Mouse (Mus musculus): Measurements from ENCODE around the gene Asb1.

Asb1 gene

GRCm38 (mm10) chr1:91543974-91544373, 3.6 kb downstream of the Asb1 start:
- peak in 1 of 2 experiments; percentile 28 for DNase-seq (ENCODE audit: low spot score in 2 of 2)

GRCm38 (mm10) chr1:91545226-91545625, 4.9 kb downstream of the Asb1 start:
- DNase-seq (ENCODE audit: low spot score in 2 of 2): peak in 1 of 2 experiments; percentile 27

GRCm38 (mm10) chr1:91547567-91547966, 7.2 kb downstream of the Asb1 start:
- DNase-seq (ENCODE audit: low spot score in 2 of 2): no peak

- DNase-seq (ENCODE audit: low spot score in 2 of 2): no peak
These were observed 8.7 kb downstream of the Asb1 start for GRCm38 (mm10) chr1:91549073-91549472.

GRCm38 (mm10) chr1:91557099-91557498, 16.8 kb downstream of the Asb1 start:
- no peak for DNase-seq (ENCODE audit: low spot score in 2 of 2)

- no peak for DNase-seq (ENCODE audit: low spot score in 2 of 2)
These were observed 20.9 kb downstream of the Asb1 start for GRCm38 (mm10) chr1:91561226-91561625.

GRCm38 (mm10) chr1:91562977-91563590, 22.7 kb downstream of the Asb1 start:
- DNase-seq (ENCODE audit: low spot score in 2 of 2): no peak

- no peak for DNase-seq (ENCODE audit: low spot score in 2 of 2)
These were observed 23.7 kb downstream of the Asb1 start for GRCm38 (mm10) chr1:91564004-91564403.

- no peak for DNase-seq (ENCODE audit: low spot score in 2 of 2)
These were observed 24.3 kb downstream of the Asb1 start for GRCm38 (mm10) chr1:91564598-91564997.

- no peak for DNase-seq (ENCODE audit: low spot score in 2 of 2)
These were observed 26.9 kb downstream of the Asb1 start for GRCm38 (mm10) chr1:91567269-91567668.

GRCm38 (mm10) chr1:91572458-91572857, 32.1 kb downstream of the Asb1 start:
- no peak for DNase-seq (ENCODE audit: low spot score in 2 of 2)

GRCm38 (mm10) chr1:91574208-91574607, 33.9 kb downstream of the Asb1 start:
- no peak for DNase-seq (ENCODE audit: low spot score in 2 of 2)

- DNase-seq (ENCODE audit: low spot score in 2 of 2): no peak
These were observed 37.7 kb downstream of the Asb1 start for GRCm38 (mm10) chr1:91577883-91578517.

GRCm38 (mm10) chr1:91580503-91580902, 40.2 kb downstream of the Asb1 start:
- no peak for DNase-seq (ENCODE audit: low spot score in 2 of 2)

GRCm38 (mm10) chr1:91581206-91581605, 40.9 kb downstream of the Asb1 start:
- no peak for DNase-seq (ENCODE audit: low spot score in 2 of 2)

GRCm38 (mm10) chr1:91584969-91585835, 44.9 kb downstream of the Asb1 start:
- DNase-seq (ENCODE audit: low spot score in 2 of 2): no peak

- no peak for DNase-seq (ENCODE audit: low spot score in 2 of 2)
These were observed 49.4 kb downstream of the Asb1 start for GRCm38 (mm10) chr1:91589738-91590137.

- no peak for DNase-seq (ENCODE audit: low spot score in 2 of 2)
These were observed 55.2 kb downstream of the Asb1 start for GRCm38 (mm10) chr1:91595521-91596020.

GRCm38 (mm10) chr1:91597611-91598010, 57.3 kb downstream of the Asb1 start:
- no peak for DNase-seq (ENCODE audit: low spot score in 2 of 2)

- DNase-seq (ENCODE audit: low spot score in 2 of 2): no peak
These were observed 60.5 kb downstream of the Asb1 start for GRCm38 (mm10) chr1:91600671-91601361.

GRCm38 (mm10) chr1:91601362-91602096, 61.2 kb downstream of the Asb1 start:
- no peak for DNase-seq (ENCODE audit: low spot score in 2 of 2)

Data from spleen, postnatal 36 days (tissue).